Mouse (Mus musculus): ENCODE data around the gene Med7.
"Not testable (repeated sequence)": the region's sequence is repeated elsewhere in the genome, so short reads cannot be mapped to it uniquely, and the experiment has no call there.

Gene Med7

GRCm38 (mm10) chr11:46436760-46437458 lies at the start of gene Med7:
TSS of gene Med7 (plus strand) at chr11:46436925.
- peak; percentile 91 for DNase-seq

- DNase-seq, result no peak
Measured at GRCm38 (mm10) chr11:46387061-46387460, 49.7 kb upstream of the Med7 start.

- no peak for DNase-seq
Measured at GRCm38 (mm10) chr11:46388438-46388837, 48.3 kb upstream of the Med7 start.

- DNase-seq, result no peak
Measured at GRCm38 (mm10) chr11:46389336-46390117, 47.2 kb upstream of the Med7 start, which contains the start of gene Itk. TSS of gene Itk (minus strand) at chr11:46389515.

GRCm38 (mm10) chr11:46390621-46391020 lies 46.1 kb upstream of the Med7 start:
- DNase-seq, result no peak

GRCm38 (mm10) chr11:46392890-46393289 lies 43.8 kb upstream of the Med7 start:
- DNase-seq, result no peak

- DNase-seq, result no peak
Measured at GRCm38 (mm10) chr11:46393413-46393812, 43.3 kb upstream of the Med7 start.

GRCm38 (mm10) chr11:46395088-46395487 lies 41.6 kb upstream of the Med7 start:
- no peak for DNase-seq

GRCm38 (mm10) chr11:46395698-46396097 lies 41.0 kb upstream of the Med7 start:
- DNase-seq, result no peak

- DNase-seq, result no peak
Measured at GRCm38 (mm10) chr11:46396167-46396859, 40.4 kb upstream of the Med7 start, which contains the start of gene Fam71b. TSS of gene Fam71b (plus strand) at chr11:46396559.

GRCm38 (mm10) chr11:46396860-46397179 lies 39.9 kb upstream of the Med7 start:
- no peak for DNase-seq

GRCm38 (mm10) chr11:46397900-46398299 lies 38.8 kb upstream of the Med7 start:
- DNase-seq, result no peak

- DNase-seq, result no peak
Measured at GRCm38 (mm10) chr11:46398473-46398872, 38.3 kb upstream of the Med7 start.

GRCm38 (mm10) chr11:46398933-46399383 lies 37.8 kb upstream of the Med7 start:
- no peak for DNase-seq

- no peak for DNase-seq
Measured at GRCm38 (mm10) chr11:46401555-46401954, 35.2 kb upstream of the Med7 start.

GRCm38 (mm10) chr11:46404986-46405385 lies 31.7 kb upstream of the Med7 start:
- no peak for DNase-seq

- no peak for DNase-seq
Measured at GRCm38 (mm10) chr11:46406721-46407120, 30.0 kb upstream of the Med7 start.

- DNase-seq, result no peak
Measured at GRCm38 (mm10) chr11:46410018-46410563, 26.6 kb upstream of the Med7 start.

- DNase-seq, result no peak
Measured at GRCm38 (mm10) chr11:46418438-46418837, 18.3 kb upstream of the Med7 start.

GRCm38 (mm10) chr11:46418860-46419259 lies 17.9 kb upstream of the Med7 start:
- DNase-seq, result no peak

GRCm38 (mm10) chr11:46421086-46421888 lies 15.4 kb upstream of the Med7 start:
- DNase-seq, result no peak

GRCm38 (mm10) chr11:46428131-46428530 lies 8.6 kb upstream of the Med7 start:
- not testable (repeated sequence) for DNase-seq

Data from right cerebral cortex, postnatal 25 days (tissue).